Mouse (Mus musculus) cerebellum, adult 2 months (tissue): ENCODE data around the gene Itgb5.

Experiments
- CTCF ChIP-seq: fragments of 200-500 bp; IDR thresholded peaks from 2 replicates; pipeline ENCODE4 v1.5.1; 2011; ENCODE audit warnings: low read depth, mild to moderate bottlenecking, control low read depth, low read length, moderate library complexity, borderline replicate concordance; ENCODE audit not compliant: insufficient read depth
- POLR2A ChIP-seq: fragments of 200-500 bp; IDR thresholded peaks from 2 replicates; pipeline ENCODE4 v1.6.1; 2011; ENCODE audit warnings: low read length, control low read depth, borderline replicate concordance; ENCODE audit not compliant: insufficient read depth

- TF ChIP-seq POLR2A (no peak), CTCF (no peak)
Measured at GRCm38 (mm10) chr16:33940095-33940494, 110.6 kb downstream of the Itgb5 start.
